Mouse (Mus musculus) ES-E14 (cell line): ENCODE measurements around the gene Rimkla. TPM values are rescaled to one million over a fixed set of nuclear protein-coding genes. Genes with fewer than 3 reads are reported as not detected.

ENCODE experiments used
- DNase-seq: peaks from one replicate; pipeline ENCODE4 v3.0.0-alpha.2; 2013; ENCODE audit warnings: low read depth, low spot score
- H3K27ac ChIP-seq: 2 replicates; pipeline ENCODE4 v1.5.1; 2012; ENCODE audit warnings: low read depth, mild to moderate bottlenecking, low read length, moderate library complexity, mixed read lengths; ENCODE audit not compliant: poor library complexity, insufficient read depth, severe bottlenecking
- H3K36me3 ChIP-seq: 2 replicates; pipeline ENCODE4 v1.6.1; 2012; ENCODE audit warnings: mild to moderate bottlenecking, low read length, moderate library complexity, mixed read lengths; ENCODE audit not compliant: control insufficient read depth, poor library complexity, insufficient read depth, severe bottlenecking
- H3K4me1 ChIP-seq, 2 experiments: fragments of 150-350 bp in 1 of 2; sonication (generic) in 1 of 2; 2 replicates each; pipeline ENCODE4 v1.6.1; 2012; ENCODE audit warnings: low read length in 2 of 2, mild to moderate bottlenecking in 1 of 2, mixed read lengths in 1 of 2; ENCODE audit not compliant: control insufficient read depth in 2 of 2, insufficient read depth in 2 of 2, poor library complexity in 1 of 2
- H3K4me3 ChIP-seq, 2 experiments: fragments of 150-350 bp in 1 of 2; sonication (generic) in 1 of 2; 2 replicates each; pipeline ENCODE4 v1.5.1; 2012; ENCODE audit warnings: low read length in 2 of 2, low read depth in 1 of 2, mild to moderate bottlenecking in 1 of 2, mixed read lengths in 1 of 2; ENCODE audit not compliant: insufficient read depth in 1 of 2, poor library complexity in 1 of 2, severe bottlenecking in 1 of 2
- H3K9ac ChIP-seq: 2 replicates; pipeline ENCODE4 v1.6.1; 2012; ENCODE audit warnings: low read depth, mild to moderate bottlenecking, low read length, mixed read lengths; ENCODE audit not compliant: poor library complexity, insufficient read depth, severe bottlenecking
- H3K9me3 ChIP-seq: fragments of 150-350 bp; sonication (generic); 2 replicates; pipeline ENCODE4 v1.6.1; 2012; ENCODE audit warnings: low read depth, mild to moderate bottlenecking, low read length; ENCODE audit not compliant: control insufficient read depth, insufficient read depth
- CHD2 ChIP-seq: IDR thresholded peaks from 2 replicates; pipeline ENCODE4 v1.6.1; 2014; ENCODE audit warnings: mild to moderate bottlenecking, low read depth, low read length, inconsistent platforms
- HCFC1 ChIP-seq: IDR thresholded peaks from 2 replicates; pipeline ENCODE4 v1.6.1; 2012; ENCODE audit warnings: low read length, inconsistent platforms, borderline replicate concordance; ENCODE audit not compliant: insufficient read depth
- MAFK ChIP-seq: IDR thresholded peaks from 2 replicates; pipeline ENCODE4 v1.6.1; 2014; ENCODE audit warnings: mild to moderate bottlenecking, low read depth, low read length, inconsistent platforms; ENCODE audit not compliant: insufficient read depth
- ZC3H11A ChIP-seq: IDR thresholded peaks from 2 replicates; pipeline ENCODE4 v1.6.1; 2012; ENCODE audit warnings: low read depth, mild to moderate bottlenecking, inconsistent platforms, low read length, borderline replicate concordance
- ZNF384 ChIP-seq: IDR thresholded peaks from 2 replicates; pipeline ENCODE4 v1.6.1; 2012; ENCODE audit warnings: low read depth, low read length, inconsistent platforms
- in situ Hi-C, 2 experiments: fragments of 600-800 bp; cut with MboI; formaldehyde crosslinking; loops; one replicate each; pipeline ENCODE4 v1.15.1; 2025; ENCODE audit warnings: low sequenced_read_pairs in 2 of 2, inconsistent platforms in 1 of 2; ENCODE audit not compliant: unreplicated experiment in 2 of 2
- total RNA-seq: library from RNA; depleted of rRNA; stranded (reverse); fragments of 300-350 nt; gene quantifications from 2 replicates; pipeline ENCODE4 v1.2.3, GENCODE M21; 2012

The Rimkla gene
- total RNA-seq, 1 experiment = 1.1 TPM

- Histone ChIP-seq H3K27ac (no peak overlapping the region), H3K9ac (no peak overlapping the region), H3K4me3 (no peak overlapping the region), H3K36me3 (no peaks in the 10 kb centered on the region), H3K9me3 (no peaks in the 10 kb centered on the region), H3K4me1 (peaks cover 0 to 5% of the 10 kb centered on the region in 2 experiments; a peak in 1 of 4 replicates)
- TF ChIP-seq MAFK (no peak), HCFC1 (no peak), ZNF384 (no peak), ZC3H11A (peak; percentile 37; the same call in 1 of the 2 replicates), CHD2 (no peak)
- DNase-seq = no peak
- in situ Hi-C loops = no loop called here
Measured at GRCm38 (mm10) chr4:119460296-119460695, 32.1 kb downstream of the Rimkla start.

- Histone ChIP-seq H3K9ac (no peak overlapping the region), H3K27ac (no peak overlapping the region), H3K4me3 (no peak overlapping the region), H3K9me3 (no peaks in the 10 kb centered on the region), H3K36me3 (no peaks in the 10 kb centered on the region), H3K4me1 (peaks cover 0 to 10% of the 10 kb centered on the region in 2 experiments; a peak in 2 of 4 replicates)
- in situ Hi-C loops = no loop called here
- TF ChIP-seq ZC3H11A (no peak), ZNF384 (no peak), CHD2 (no peak), HCFC1 (no peak), MAFK (no peak)
- no peak for DNase-seq
Measured at GRCm38 (mm10) chr4:119453533-119453932, 38.9 kb downstream of the Rimkla start.

- no peaks in the 10 kb centered on the region for H3K36me3 ChIP-seq
- in situ Hi-C loops = no loop called here
Measured at GRCm38 (mm10) chr4:119453128-119453527, 39.3 kb downstream of the Rimkla start.

GRCm38 (mm10) chr4:119450436-119450835 lies 42.0 kb downstream of the Rimkla start:
- Histone ChIP-seq H3K27ac (no peak overlapping the region), H3K9me3 (no peaks in the 10 kb centered on the region), H3K4me1 (peaks cover 0 to 14% of the 10 kb centered on the region in 2 experiments; a peak in 2 of 4 replicates), H3K4me3 (no peak overlapping the region), H3K9ac (no peak overlapping the region), H3K36me3 (no peaks in the 10 kb centered on the region)
- DNase-seq = no peak
- TF ChIP-seq MAFK (no peak), ZC3H11A (no peak), CHD2 (no peak), ZNF384 (no peak), HCFC1 (no peak)
- in situ Hi-C loops = no loop called here

More at GRCm38 (mm10) chr4:119453128-119453527, 39.3 kb downstream of the Rimkla start:
- peaks cover 0 to 10% of the 10 kb centered on the region in 2 experiments; a peak in 2 of 4 replicates for H3K4me1 ChIP-seq
- TF ChIP-seq HCFC1 (no peak), MAFK (no peak), ZC3H11A (no peak)
- DNase-seq = no peak
- H3K9me3 ChIP-seq = no peaks in the 10 kb centered on the region
- no peak overlapping the region for H3K27ac ChIP-seq
- H3K9ac ChIP-seq = no peak overlapping the region
- H3K4me3 ChIP-seq = no peak overlapping the region

- DNase-seq = no peak
- Histone ChIP-seq H3K9me3 (no peaks in the 10 kb centered on the region), H3K9ac (no peak overlapping the region), H3K4me1 (peaks cover 0 to 11% of the 10 kb centered on the region in 2 experiments; a peak in 1 of 4 replicates), H3K36me3 (no peaks in the 10 kb centered on the region), H3K27ac (no peak overlapping the region), H3K4me3 (no peak overlapping the region)
- TF ChIP-seq ZC3H11A (no peak), MAFK (no peak), ZNF384 (no peak), HCFC1 (no peak), CHD2 (no peak)
- in situ Hi-C loops = no loop called here
Measured at GRCm38 (mm10) chr4:119447786-119448185, 44.6 kb downstream of the Rimkla start.
